Mouse (Mus musculus) splenic B cell, adult 2 months (primary cell): ENCODE measurements around the gene Golgb1.
A peak's percentile ranks its signal among the peaks of the same experiment; 100 is the strongest.

ENCODE experiments used
- DNase-seq: peaks from one replicate; pipeline ENCODE4 v3.0.0-alpha.2; 2011; ENCODE audit warnings: low read depth, low spot score
- H3K27me3 ChIP-seq: 2 replicates; pipeline ENCODE4 v1.6.1; 2012; ENCODE audit warnings: mild to moderate bottlenecking, low read length, moderate library complexity, mixed read lengths; ENCODE audit not compliant: control insufficient read depth, poor library complexity, insufficient read depth, severe bottlenecking
- H3K36me3 ChIP-seq: 2 replicates; pipeline ENCODE4 v1.6.1; 2012; ENCODE audit warnings: mild to moderate bottlenecking, low read length, moderate library complexity, mixed read lengths; ENCODE audit not compliant: control insufficient read depth, poor library complexity, insufficient read depth, severe bottlenecking

Golgb1 gene

GRCm38 (mm10) chr16:36890559-36890958, 15.6 kb downstream of the Golgb1 start:
- Histone ChIP-seq H3K36me3 (peaks cover 11% of the 10 kb centered on the region), H3K27me3 (no peaks in the 10 kb centered on the region)
- no peak for DNase-seq

GRCm38 (mm10) chr16:36891415-36891814, 16.5 kb downstream of the Golgb1 start:
- H3K27me3 ChIP-seq, result no peaks in the 10 kb centered on the region
- H3K36me3 ChIP-seq, result peaks cover 13% of the 10 kb centered on the region
- DNase-seq, result no peak

GRCm38 (mm10) chr16:36893317-36893716, 18.4 kb downstream of the Golgb1 start:
- no peak for DNase-seq
- peaks cover 14% of the 10 kb centered on the region for H3K36me3 ChIP-seq
- H3K27me3 ChIP-seq, result no peaks in the 10 kb centered on the region

- no peaks in the 10 kb centered on the region for H3K27me3 ChIP-seq
- H3K36me3 ChIP-seq, result peaks cover 9% of the 10 kb centered on the region
- DNase-seq, result no peak
Measured at GRCm38 (mm10) chr16:36896712-36897111, 21.8 kb downstream of the Golgb1 start.

- no peak for DNase-seq
- Histone ChIP-seq H3K36me3 (no peaks in the 10 kb centered on the region; the same call in none of the 2 replicates), H3K27me3 (no peaks in the 10 kb centered on the region)
Measured at GRCm38 (mm10) chr16:36903156-36903555, 28.2 kb downstream of the Golgb1 start.

- H3K36me3 ChIP-seq, result peaks cover 3% of the 10 kb centered on the region; the same call in 1 of the 2 replicates
- H3K27me3 ChIP-seq, result no peaks in the 10 kb centered on the region; the same call in 1 of the 2 replicates
- peak; percentile 48 for DNase-seq
Measured at GRCm38 (mm10) chr16:36911909-36912308, 37.0 kb downstream of the Golgb1 start.

GRCm38 (mm10) chr16:36912311-36912710, 37.4 kb downstream of the Golgb1 start:
- H3K36me3 ChIP-seq, result peaks cover 3% of the 10 kb centered on the region; the same call in 1 of the 2 replicates
- no peak for DNase-seq
- no peaks in the 10 kb centered on the region; the same call in 1 of the 2 replicates for H3K27me3 ChIP-seq

- Histone ChIP-seq H3K27me3 (no peaks in the 10 kb centered on the region; the same call in 1 of the 2 replicates), H3K36me3 (peaks cover 5% of the 10 kb centered on the region; the same call in 1 of the 2 replicates)
- no peak for DNase-seq
Measured at GRCm38 (mm10) chr16:36914195-36914594, 39.3 kb downstream of the Golgb1 start.

GRCm38 (mm10) chr16:36918505-36918904, 43.6 kb downstream of the Golgb1 start:
- no peak for DNase-seq
- Histone ChIP-seq H3K36me3 (peaks cover 2% of the 10 kb centered on the region; the same call in 1 of the 2 replicates), H3K27me3 (no peaks in the 10 kb centered on the region)

GRCm38 (mm10) chr16:36920410-36920809, 45.5 kb downstream of the Golgb1 start:
- H3K36me3 ChIP-seq, result peaks cover 4% of the 10 kb centered on the region; the same call in 1 of the 2 replicates
- DNase-seq, result peak; percentile 40
- H3K27me3 ChIP-seq, result no peaks in the 10 kb centered on the region

GRCm38 (mm10) chr16:36921067-36921613, 46.2 kb downstream of the Golgb1 start:
- DNase-seq, result no peak
- Histone ChIP-seq H3K36me3 (peaks cover 4% of the 10 kb centered on the region; the same call in 1 of the 2 replicates), H3K27me3 (no peaks in the 10 kb centered on the region)

GRCm38 (mm10) chr16:36921980-36922379, 47.0 kb downstream of the Golgb1 start:
- Histone ChIP-seq H3K36me3 (peaks cover 4% of the 10 kb centered on the region; the same call in 1 of the 2 replicates), H3K27me3 (no peaks in the 10 kb centered on the region)
- DNase-seq, result no peak

GRCm38 (mm10) chr16:36924312-36924711, 49.4 kb downstream of the Golgb1 start:
- Histone ChIP-seq H3K36me3 (peaks cover 4% of the 10 kb centered on the region; the same call in 1 of the 2 replicates), H3K27me3 (no peaks in the 10 kb centered on the region)
- DNase-seq, result no peak

GRCm38 (mm10) chr16:36925351-36925750, 50.4 kb downstream of the Golgb1 start:
- Histone ChIP-seq H3K36me3 (peaks cover 4% of the 10 kb centered on the region; the same call in 1 of the 2 replicates), H3K27me3 (no peaks in the 10 kb centered on the region)
- no peak for DNase-seq

GRCm38 (mm10) chr16:36925797-36926196, 50.9 kb downstream of the Golgb1 start:
- Histone ChIP-seq H3K36me3 (peaks cover 4% of the 10 kb centered on the region; the same call in 1 of the 2 replicates), H3K27me3 (no peaks in the 10 kb centered on the region)
- no peak for DNase-seq
